Mouse (Mus musculus) urinary bladder, postnatal 4 days (tissue): Measurements from ENCODE around the gene Gm9732.
"Not testable (repeated sequence)": the region's sequence is repeated elsewhere in the genome, so short reads cannot be mapped to it uniquely, and the experiment has no call there.

ENCODE experiments used
- DNase-seq, 2 experiments: peaks; one replicate each; pipeline ENCODE4 v3.0.0; 2021 to 2022; ENCODE audit warnings: low spot score in 2 of 2

The Gm9732 gene

GRCm38 (mm10) chr14:43274986-43275511, at the start of gene Gm9732:
Gene Gm9732, plus strand, starts transcription at chr14:43275036.
- peak; percentile 59 to 78 for DNase-seq

GRCm38 (mm10) chr14:43235204-43235603, 39.6 kb upstream of the Gm9732 start, which contains the start of gene Gm8122:
Gene Gm8122, minus strand, starts transcription at chr14:43235304.
- not testable (repeated sequence) for DNase-seq

GRCm38 (mm10) chr14:43237769-43238168, 37.1 kb upstream of the Gm9732 start:
- DNase-seq: not testable (repeated sequence)

GRCm38 (mm10) chr14:43249611-43250170, 25.1 kb upstream of the Gm9732 start:
- peak; percentile 49 to 80 for DNase-seq

- peak in 1 of 2 experiments; percentile 21 for DNase-seq
Measured at GRCm38 (mm10) chr14:43250549-43251253, 24.1 kb upstream of the Gm9732 start.

- not testable (repeated sequence) for DNase-seq
Measured at GRCm38 (mm10) chr14:43256511-43256910, 18.3 kb upstream of the Gm9732 start.

- not testable (repeated sequence) for DNase-seq
Measured at GRCm38 (mm10) chr14:43258349-43258748, 16.5 kb upstream of the Gm9732 start, which contains the start of gene Gm8126. Gene Gm8126, plus strand, starts transcription at chr14:43258649.

- DNase-seq: not testable (repeated sequence)
Measured at GRCm38 (mm10) chr14:43263421-43263820, 11.4 kb upstream of the Gm9732 start.

- DNase-seq: not testable (repeated sequence)
Measured at GRCm38 (mm10) chr14:43268521-43269084, 6.2 kb upstream of the Gm9732 start.

- DNase-seq: not testable (repeated sequence)
Measured at GRCm38 (mm10) chr14:43269211-43269610, 5.6 kb upstream of the Gm9732 start.

GRCm38 (mm10) chr14:43273161-43273560, 1.7 kb upstream of the Gm9732 start:
- not testable (repeated sequence) for DNase-seq

GRCm38 (mm10) chr14:43275752-43276151, 916 bp downstream of the Gm9732 start:
- DNase-seq: peak in 1 of 2 experiments; percentile 24

GRCm38 (mm10) chr14:43277468-43277867, 2.6 kb downstream of the Gm9732 start:
- DNase-seq: peak in 1 of 2 experiments; percentile 33

- peak; percentile 32 to 65 for DNase-seq
Measured at GRCm38 (mm10) chr14:43278146-43278545, 3.3 kb downstream of the Gm9732 start.

GRCm38 (mm10) chr14:43278681-43279080, 3.8 kb downstream of the Gm9732 start:
- peak; percentile 37 to 83 for DNase-seq

- DNase-seq: not testable (repeated sequence)
Measured at GRCm38 (mm10) chr14:43293503-43293902, 18.7 kb downstream of the Gm9732 start, which contains the start of gene Gm8127. Gene Gm8127, minus strand, starts transcription at chr14:43293832.

- DNase-seq: not testable (repeated sequence)
Measured at GRCm38 (mm10) chr14:43319516-43319915, 44.7 kb downstream of the Gm9732 start.

- peak in 1 of 2 experiments; percentile 69 for DNase-seq
Measured at GRCm38 (mm10) chr14:43328603-43329002, 53.8 kb downstream of the Gm9732 start.

GRCm38 (mm10) chr14:43331362-43331880, 56.6 kb downstream of the Gm9732 start:
- DNase-seq: peak in 1 of 2 experiments; percentile 64

- DNase-seq: not testable (repeated sequence)
Measured at GRCm38 (mm10) chr14:43337646-43338045, 62.8 kb downstream of the Gm9732 start.

GRCm38 (mm10) chr14:43347711-43348110, 72.9 kb downstream of the Gm9732 start, which contains the start of gene 1700001F09Rik:
Gene 1700001F09Rik, minus strand, starts transcription at chr14:43347811.
- not testable (repeated sequence) for DNase-seq

- DNase-seq: peak in 1 of 2 experiments; percentile 62
Measured at GRCm38 (mm10) chr14:43352944-43353343, 78.1 kb downstream of the Gm9732 start.
